Mouse (Mus musculus) c-Kit-negative CD71-positive TER-119-positive erythroid progenitor cells, embryonic 14.5 days (primary cell): ENCODE measurements around the gene Smim13.
"Not testable (repeated sequence)": the region's sequence is repeated elsewhere in the genome, so short reads cannot be mapped to it uniquely, and the experiment has no call there.

ENCODE experiments used
- DNase-seq: peaks from one replicate; pipeline ENCODE4 v3.0.0-alpha.2; 2013; ENCODE audit warnings: low read depth, low spot score

Gene Smim13

DNA sequence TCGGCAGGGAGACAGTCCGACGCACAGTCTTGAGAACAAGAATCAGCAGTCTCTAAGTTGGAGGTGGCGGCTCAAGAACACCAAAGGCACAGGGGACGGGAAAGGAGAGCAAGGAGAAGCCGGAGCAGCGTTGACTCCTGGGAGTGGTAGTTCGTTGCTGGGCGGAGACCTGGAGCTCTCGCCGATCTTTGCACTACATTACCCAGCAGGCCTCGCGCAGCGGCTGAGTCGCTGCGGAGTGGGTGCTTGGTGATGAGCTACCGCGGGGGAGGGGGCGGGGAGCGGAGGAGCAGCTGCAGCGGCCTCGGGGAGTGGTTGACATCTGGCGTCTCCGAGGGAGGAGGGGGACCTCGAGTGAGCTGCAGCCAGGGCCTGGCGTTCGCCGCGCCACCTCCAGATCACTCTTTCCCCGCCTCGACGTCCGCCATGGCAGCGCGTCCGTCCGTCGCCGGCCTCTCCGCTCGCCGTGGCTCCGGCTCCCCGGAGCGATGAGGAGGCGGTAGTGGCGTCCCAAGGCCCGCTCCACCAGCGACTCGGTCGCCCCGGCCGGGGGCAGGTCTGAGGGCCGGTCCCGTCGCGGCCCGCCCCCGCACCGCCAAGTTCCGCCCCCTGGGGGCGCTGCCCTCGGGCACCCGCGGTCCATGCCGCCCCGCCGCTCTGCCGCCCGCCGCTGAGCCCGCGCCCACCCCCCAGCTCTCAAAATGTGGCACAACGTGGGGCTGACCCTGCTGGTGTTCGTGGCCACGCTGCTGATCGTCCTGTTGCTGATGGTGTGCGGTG is at the start of gene Smim13:
Gene Smim13 (plus strand): TSS at position 307 of the 780 bp plus-strand sequence.
- peak; percentile 82 for DNase-seq

DNA sequence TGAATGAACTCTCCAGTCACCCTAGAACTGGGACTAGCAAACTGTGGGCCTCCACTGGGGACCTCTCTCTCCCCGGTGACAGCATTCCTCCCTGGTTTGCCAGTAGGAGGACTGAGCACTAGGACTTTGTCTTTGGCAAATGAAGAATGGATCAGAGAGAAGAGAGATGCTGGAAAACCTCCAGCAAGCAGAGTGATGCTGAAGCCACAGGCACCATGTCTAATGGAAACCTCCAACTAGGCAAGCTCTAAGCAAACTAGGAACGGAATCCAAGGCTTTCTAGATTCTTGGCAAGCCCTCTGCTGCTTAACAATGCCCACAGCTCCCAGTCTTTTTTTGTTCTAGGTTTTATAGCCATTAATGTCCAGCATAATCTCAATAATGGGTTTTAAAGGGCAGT is 48.8 kb upstream of the Smim13 start:
- DNase-seq, result no peak

GRCm38 (mm10) chr13:41203289-41203688 is 46.4 kb upstream of the Smim13 start:
- no peak for DNase-seq

DNA sequence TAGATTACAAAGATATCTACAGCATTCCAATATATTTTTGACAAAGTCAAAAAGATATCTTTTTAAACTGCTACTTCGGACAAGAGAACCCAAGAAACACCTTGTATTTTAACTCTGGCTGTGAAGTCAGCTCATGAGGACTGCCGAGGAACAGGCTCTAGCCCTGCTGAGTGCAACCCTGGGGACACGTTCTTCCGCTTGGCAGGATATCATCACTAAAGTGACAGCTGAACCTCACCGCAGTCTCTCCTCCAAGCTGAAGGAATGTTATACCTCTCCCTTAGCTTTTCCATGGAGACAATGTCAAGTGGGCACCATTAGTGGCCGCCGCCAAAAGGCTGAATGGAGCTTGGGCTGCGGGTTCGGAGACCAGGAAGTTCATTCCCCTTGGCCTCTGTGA is 46.0 kb upstream of the Smim13 start:
- DNase-seq, result no peak

- not testable (repeated sequence) for DNase-seq
These were observed 44.1 kb upstream of the Smim13 start for GRCm38 (mm10) chr13:41205568-41205967.

- no peak for DNase-seq
These were observed 43.4 kb upstream of the Smim13 start for GRCm38 (mm10) chr13:41206241-41206640.

- no peak for DNase-seq
These were observed 38.4 kb upstream of the Smim13 start for GRCm38 (mm10) chr13:41211276-41211675.

- no peak for DNase-seq
These were observed 36.9 kb upstream of the Smim13 start for GRCm38 (mm10) chr13:41212558-41213322.

GRCm38 (mm10) chr13:41215669-41216068 is 34.0 kb upstream of the Smim13 start:
- no peak for DNase-seq

GRCm38 (mm10) chr13:41216236-41216635 is 33.4 kb upstream of the Smim13 start:
- no peak for DNase-seq

DNA sequence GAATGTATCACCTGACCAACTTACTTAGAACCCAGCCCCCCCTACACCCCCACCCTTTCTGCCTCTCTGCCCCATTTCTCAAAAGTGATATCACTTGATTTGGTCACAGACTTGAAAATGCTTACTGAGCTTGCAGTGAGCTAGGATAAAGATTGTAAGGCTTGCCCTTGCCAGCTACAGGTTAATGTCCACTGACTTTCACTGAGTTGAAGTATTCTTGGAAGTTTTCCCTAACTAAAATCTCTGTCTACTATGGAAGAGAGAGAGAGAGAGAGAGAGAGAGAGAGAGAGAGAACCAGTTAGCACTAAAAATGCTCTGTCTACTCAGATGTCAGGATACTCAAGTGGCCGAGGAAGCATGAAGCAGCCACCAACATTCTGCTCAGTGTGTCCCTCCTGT is 30.6 kb upstream of the Smim13 start:
- no peak for DNase-seq

DNA sequence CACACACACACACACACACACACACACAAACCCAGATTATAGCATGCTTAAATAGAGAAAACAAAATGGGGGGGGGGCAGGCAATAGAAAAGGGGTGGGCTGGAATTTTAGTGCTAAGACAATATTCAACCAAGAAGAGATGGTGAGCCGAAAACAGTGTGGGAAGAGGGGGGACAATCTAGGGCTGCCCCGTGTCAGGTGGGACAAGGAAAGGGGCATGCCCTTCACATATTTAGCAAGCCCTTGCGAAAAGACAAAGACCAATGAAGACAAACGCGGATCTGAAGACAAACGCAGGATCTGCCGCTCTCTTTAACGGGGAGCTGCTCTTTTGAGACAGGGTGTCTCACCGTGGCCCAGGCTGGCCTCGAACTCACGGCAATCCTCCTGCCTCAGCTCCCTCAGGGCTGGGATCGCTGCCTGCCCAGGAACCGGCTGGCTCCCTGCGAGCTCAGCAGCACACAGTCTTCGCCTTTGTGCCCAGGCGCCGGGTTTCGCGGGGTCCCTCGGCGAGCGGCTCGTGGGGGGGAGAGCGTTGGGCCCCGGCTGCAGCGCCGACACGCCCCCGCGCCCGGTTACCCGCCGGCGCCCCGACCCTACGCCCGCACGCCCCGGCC is 29.8 kb upstream of the Smim13 start:
- DNase-seq, result no peak

- DNase-seq, result no peak
These were observed 29.3 kb upstream of the Smim13 start, which contains the start of gene Elovl2 for GRCm38 (mm10) chr13:41220304-41220834. Gene Elovl2, minus strand, starts transcription at chr13:41220405.

DNA sequence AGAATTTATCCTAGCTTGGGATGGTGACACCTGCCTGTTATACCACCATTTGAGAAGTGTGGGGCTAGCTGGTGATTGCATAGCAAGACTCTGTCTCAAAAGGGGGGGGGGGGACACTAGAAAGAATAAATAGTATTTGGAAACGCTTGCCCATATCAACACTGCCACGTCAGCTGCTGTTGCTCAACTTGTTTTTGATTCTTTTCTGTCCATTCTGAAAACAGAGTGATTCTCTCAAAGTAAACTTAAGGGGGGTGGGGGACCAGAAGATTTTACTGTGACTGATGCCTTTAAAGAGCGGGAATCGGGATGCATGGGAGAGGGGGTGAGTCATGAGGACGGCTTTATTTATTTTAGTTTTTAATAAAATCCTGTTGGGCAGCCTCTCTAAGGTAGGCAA is 23.1 kb upstream of the Smim13 start:
- no peak for DNase-seq

DNA sequence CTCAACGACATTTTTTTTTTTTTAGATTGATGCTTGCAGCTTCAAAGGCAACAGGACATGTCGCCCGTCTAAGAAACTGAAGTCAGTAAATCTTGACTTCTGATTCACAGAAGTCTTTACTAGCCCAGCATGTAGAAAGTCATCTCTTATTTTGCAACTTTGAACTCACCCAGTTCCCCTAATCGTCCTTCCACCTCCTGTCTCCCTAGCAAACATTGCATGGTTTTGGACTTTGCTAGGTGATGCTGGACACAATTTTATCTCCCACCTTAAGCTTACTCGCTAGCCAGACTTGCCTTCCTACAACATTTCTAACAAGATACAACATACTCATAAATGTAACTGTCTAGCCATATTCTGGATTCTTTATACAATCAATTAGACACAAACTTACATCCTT is 21.6 kb upstream of the Smim13 start:
- DNase-seq, result no peak

GRCm38 (mm10) chr13:41230256-41230655 is 19.4 kb upstream of the Smim13 start:
- no peak for DNase-seq

DNA sequence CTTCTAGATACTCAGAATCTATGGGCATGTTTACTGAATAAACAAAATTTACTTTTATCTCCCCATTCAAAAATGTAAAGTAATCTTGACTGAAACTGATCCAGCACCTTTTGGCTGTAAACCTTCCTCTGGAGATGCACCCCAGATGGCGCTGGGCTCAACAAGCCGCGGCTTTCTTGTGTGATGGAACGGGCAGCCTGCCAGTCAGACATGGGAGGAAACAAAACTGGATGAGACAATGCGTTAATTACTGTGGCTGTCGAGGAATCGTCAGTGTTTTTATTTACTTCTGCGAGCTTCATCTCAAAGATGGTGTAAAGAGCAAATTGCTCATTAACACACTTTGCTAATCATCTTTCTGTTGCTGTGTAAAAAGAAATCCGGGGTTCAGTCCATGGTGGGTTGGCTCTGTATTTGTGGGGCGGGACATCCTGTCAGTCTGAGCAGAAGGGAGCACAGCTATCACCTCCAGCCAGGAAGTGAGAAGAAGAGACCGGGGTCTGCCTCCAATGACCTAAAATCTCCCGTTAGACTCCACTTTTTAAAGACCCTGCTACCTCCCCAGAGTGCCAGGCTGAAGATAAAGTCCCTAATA is 18.2 kb upstream of the Smim13 start:
- no peak for DNase-seq

DNA sequence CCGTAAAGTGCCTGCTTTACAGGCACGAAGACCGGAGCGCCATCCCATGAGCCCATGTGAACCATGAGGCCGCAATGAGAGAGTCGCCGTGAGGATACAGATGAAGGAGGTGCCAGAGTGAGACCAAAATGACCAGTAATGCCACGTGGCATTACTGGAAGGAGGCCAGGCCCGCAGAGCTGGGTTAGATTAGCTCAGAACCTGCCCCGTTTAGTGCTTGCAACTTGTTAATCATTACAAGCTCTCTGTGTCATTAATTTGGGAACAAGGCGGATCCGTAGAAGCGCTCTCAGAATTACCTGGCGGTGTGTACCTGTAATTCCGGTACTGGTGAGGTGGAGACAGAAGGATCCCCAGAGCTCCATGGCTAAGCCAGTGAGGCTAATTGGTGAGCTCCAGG is 17.4 kb upstream of the Smim13 start:
- no peak for DNase-seq

DNA sequence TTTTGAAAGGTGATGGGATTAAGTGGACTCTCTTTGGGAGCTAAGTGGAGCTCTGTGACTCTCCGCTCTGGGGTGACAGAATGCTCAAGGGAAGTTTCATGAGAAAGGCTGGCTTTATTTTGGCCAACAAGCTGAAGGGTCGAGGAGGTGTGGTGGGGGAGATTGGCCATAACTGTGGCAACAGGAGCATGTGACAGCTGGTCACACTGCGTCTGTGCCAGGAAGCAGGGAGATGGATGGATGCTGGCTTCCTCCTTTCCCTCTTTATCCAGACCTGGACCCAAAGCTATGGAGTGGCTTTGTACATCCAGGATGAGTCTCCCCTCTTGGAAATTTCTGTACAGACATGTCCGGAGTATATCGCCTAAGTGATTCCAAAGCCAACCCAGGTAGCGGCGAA is 16.4 kb upstream of the Smim13 start:
- DNase-seq, result no peak

DNA sequence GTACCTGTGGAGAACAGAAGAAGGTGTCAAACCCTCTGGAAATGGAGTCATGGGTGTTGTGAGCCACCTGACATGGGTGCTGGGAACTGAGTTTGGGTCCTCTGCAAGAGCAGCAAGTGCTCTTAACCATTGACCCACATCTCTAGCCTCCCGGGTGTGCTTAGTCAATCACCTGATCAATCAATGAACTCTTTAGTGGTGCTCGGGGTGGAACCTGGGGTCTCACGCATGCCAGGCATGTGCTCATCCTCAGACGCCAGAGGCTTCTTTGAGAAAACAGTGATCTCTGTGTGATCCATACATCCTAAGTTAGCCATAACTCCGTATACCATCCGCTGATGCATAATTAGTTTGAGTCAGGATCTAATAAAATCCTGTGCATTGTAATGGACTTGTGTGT is 14.5 kb upstream of the Smim13 start:
- no peak for DNase-seq

DNA sequence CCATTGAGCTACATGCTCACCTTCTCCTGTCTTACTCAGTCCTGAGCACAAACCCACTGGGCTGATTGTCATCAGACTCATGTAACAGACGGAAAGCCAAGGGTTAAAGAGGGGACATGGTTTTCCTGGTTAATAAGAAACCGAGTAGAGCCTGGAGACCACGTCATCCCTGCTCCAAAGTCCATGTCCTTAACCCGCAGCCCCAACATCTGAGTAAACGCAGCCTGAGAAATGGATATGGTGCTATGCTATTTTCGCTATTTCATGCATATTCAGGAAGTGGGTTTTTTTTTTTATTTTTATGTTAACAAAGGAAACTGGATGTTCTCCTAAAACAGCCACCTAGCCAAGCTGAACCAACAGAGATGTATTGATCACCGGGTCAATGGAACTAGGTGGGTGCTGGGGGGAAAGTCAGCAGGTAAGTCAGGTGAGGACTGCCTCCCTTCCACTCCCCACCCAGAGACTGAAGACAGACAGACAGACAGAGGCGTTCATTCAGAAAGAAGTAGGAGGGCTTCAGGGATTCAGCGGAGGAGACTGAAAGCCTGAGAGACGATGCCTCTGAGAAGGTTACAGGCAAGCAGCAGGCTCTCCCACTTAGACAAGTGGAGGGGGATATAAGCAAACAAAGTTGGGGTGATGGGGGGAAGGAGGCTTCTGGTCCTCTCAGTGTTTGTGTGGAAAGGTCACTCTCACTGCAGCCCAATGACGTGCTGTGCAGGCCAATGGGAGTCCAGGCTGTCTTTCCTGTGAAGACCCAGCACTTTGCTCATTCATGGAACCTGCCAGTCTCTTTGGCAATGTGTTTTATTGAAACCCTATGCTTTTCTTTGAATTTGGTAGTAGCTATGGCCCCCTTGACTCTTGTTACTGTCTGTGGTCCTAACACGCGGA is 13.6 kb upstream of the Smim13 start:
- no peak for DNase-seq
